Mouse (Mus musculus): ENCODE measurements around the gene Tbc1d5.

Gene Tbc1d5

DNA sequence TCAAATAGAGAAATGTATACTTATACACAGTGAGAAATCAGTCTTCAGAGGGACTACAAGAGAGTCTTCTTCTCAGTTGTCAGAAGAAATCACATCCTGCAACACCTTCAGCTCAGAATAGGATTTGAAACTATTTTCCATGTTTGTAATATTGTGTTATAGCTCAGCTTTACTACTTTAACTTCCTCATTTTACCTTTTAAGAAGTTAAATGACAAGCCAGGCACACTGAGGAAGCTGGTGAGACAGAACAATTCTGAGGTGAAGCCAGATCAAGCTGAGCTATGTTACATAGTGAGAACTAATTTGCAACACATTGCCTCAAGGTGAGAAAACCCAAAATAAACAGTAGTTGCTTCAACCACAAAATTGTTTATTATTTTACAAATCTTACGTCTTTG is 135.3 kb downstream of the Tbc1d5 start:
- no peak for DNase-seq

- DNase-seq = no peak
Measured at GRCm38 (mm10) chr17:51040861-51041260, 138.3 kb downstream of the Tbc1d5 start.

GRCm38 (mm10) chr17:51023227-51023626 is 155.9 kb downstream of the Tbc1d5 start:
- DNase-seq = no peak

DNA sequence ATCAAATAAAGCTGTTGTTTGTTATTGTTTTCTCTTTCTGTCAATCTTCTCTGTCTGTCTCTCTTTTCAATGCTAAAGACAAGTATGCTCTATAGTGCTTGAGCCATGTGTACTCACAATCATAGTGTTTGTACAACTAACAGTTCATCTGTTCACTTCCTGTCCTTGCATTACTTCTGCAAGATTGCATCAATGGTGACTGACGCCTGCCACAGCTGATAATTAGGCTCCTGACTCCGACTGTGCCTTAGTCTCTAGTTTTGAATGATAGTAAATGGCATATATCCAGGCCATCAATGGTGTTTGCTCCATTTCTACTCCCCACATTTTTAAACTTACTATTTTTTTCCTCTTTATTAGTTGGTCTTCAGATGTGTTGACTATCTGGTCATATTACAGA is 162.8 kb downstream of the Tbc1d5 start:
- DNase-seq = no peak

DNA sequence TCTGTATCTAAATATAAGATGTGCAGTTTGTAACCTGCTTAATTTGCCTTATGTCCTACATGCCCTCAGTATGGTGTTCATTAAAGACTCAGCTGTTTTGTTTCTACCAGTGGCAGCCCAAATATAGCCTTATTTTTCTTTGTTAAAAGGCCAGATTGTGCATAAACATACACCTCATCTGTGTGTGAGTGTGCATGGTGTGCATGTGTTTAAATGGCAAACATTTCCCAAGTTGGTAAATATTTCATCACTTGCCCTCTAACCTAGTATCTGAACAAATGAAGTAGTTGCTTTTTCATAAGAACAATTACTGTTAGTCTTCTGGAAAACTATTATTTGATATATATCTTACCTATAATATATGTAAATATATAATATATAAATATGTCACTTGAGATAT is 165.2 kb downstream of the Tbc1d5 start:
- no peak for DNase-seq

DNA sequence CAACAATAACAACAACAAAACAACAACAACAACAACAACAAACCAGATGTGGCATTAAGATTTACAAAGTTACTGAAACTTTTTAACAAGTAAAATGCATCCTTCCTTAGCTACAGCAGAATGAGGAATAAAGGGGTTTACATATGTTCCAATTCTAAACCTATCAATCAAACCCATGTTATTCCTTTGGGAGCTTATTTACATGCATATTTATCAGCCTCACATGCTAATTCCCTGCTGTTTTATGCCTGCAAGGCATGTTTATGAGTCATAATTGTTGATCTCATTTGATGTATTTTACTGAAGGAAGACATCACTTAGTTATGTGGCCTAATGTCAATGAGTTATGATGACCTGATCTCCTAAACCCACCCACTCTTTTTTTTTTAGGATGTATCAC is 176.0 kb downstream of the Tbc1d5 start:
- DNase-seq = no peak

GRCm38 (mm10) chr17:50998216-50998615 is 180.9 kb downstream of the Tbc1d5 start:
- no peak for DNase-seq

GRCm38 (mm10) chr17:50993294-50993993 is 185.7 kb downstream of the Tbc1d5 start:
- no peak for DNase-seq

DNA sequence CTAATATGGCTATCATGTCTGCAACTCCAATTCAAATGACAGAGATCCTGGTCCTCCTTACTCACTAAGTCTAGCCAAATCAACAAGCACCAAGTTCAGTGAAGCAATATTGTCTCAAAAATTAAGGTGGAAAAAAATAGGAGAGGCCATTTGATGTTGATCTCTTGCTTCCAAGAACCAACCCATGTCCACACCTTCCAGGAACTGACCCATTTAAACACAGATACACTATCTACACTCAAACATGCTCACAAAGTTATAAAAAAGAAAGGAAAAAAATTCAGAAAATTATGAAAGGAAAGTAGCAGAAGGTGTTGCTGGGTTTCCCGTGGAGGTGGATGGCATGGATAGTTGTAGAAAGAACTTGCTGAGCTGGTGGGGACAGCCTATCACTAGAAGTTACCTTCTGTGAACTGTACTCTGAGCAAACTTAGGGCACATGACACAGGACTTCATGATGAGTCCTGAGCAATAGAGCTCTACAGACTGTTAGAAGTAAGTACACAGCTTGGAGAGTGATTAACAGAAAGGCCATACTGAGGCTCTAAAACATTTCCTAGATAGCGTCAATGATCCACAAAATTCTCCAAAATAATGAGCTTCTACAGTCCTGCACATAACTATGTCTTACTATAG is 188.3 kb downstream of the Tbc1d5 start:
- no peak for DNase-seq

DNA sequence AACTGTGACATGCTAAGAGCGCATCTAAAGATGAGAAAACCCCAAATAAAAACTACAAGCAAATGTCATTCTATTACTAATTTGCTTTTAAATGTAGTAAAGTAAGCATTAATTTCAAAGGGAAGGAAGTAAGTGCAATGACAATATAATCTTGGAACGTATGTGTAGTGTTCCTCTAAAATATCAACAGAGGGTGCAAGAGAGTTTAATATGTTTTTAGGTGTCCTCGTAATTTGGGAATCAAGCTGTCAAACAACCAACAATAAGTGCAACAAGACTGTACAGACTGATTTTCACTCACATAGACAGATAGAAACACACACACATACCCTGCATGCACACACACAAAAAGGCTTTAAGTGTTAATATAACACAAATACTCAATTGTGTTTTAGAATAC is 191.2 kb downstream of the Tbc1d5 start:
- DNase-seq = no peak

GRCm38 (mm10) chr17:50981933-50982332 is 197.2 kb downstream of the Tbc1d5 start:
- no peak for DNase-seq

- DNase-seq = no peak
Measured at GRCm38 (mm10) chr17:50972142-50972541, 207.0 kb downstream of the Tbc1d5 start.

- no peak for DNase-seq
Measured at GRCm38 (mm10) chr17:50966147-50966546, 213.0 kb downstream of the Tbc1d5 start.

GRCm38 (mm10) chr17:50954313-50954712 is 224.8 kb downstream of the Tbc1d5 start:
- DNase-seq = no peak

GRCm38 (mm10) chr17:50922308-50922707 is 256.8 kb downstream of the Tbc1d5 start:
- no peak for DNase-seq

- no peak for DNase-seq
Measured at GRCm38 (mm10) chr17:50915216-50915615, 263.9 kb downstream of the Tbc1d5 start.

- no peak for DNase-seq
Measured at GRCm38 (mm10) chr17:50908568-50909335, 270.4 kb downstream of the Tbc1d5 start.

DNA sequence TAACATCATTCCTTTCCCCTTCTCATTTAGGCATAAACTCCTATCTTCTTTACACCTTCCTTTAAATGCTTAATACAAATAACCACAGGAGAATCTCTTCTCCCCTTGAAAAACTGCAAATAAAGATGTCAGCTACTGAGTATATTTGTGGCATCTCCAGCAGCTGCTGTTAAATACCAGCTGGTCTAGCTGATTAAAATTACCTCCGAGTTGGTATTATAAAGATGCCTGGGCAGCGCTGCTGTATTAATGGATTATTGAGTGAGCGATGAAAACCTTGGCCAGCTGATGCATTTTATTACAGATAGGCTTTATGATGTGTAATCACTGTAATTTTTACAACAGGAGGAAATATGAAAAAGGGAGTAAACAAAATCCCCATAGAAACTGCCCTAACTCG is 271.0 kb downstream of the Tbc1d5 start:
- no peak for DNase-seq

DNA sequence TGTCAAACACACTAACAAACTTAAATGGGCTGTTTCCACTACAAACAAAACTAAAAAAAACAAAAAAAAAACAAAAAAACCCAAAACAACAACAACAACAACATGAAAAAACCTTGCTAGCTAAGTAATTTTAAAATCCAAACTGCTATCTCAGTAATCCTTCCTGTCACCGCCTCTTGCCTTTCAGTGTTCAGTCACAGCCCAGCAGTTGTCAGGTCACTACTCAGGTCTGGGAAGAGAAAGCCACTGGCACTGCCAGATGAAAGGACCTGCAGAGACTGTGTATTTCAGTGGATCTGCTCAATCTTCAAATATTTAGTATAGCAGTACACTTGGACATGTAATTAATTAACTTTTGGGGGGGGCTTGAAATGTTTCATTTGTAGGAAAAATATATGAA is 272.5 kb downstream of the Tbc1d5 start:
- DNase-seq = no peak

- no peak for DNase-seq
Measured at GRCm38 (mm10) chr17:50904463-50904862, 274.7 kb downstream of the Tbc1d5 start.

GRCm38 (mm10) chr17:50897867-50898266 is 281.3 kb downstream of the Tbc1d5 start:
- DNase-seq = no peak

DNA sequence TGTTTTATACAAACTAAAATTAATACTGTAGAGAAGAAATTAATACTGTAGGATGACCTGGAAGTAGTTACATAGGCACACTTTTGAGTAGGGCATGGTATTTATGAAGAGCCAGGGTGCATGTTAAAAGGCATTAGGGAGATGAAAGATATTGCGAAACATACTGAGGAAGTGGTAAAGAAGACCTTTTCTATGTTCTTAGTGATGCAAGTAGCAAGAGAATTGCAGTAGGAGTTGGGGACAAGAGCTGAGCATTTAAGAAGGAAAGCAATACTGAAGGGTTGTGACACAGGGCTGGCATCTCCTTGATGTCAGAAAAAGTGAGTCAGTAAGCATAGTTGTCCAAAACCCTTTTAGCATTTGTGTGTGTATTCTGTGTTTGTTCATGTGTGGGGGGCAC is 289.7 kb downstream of the Tbc1d5 start:
- no peak for DNase-seq

GRCm38 (mm10) chr17:50879910-50880309 is 299.2 kb downstream of the Tbc1d5 start:
- DNase-seq = no peak

DNA sequence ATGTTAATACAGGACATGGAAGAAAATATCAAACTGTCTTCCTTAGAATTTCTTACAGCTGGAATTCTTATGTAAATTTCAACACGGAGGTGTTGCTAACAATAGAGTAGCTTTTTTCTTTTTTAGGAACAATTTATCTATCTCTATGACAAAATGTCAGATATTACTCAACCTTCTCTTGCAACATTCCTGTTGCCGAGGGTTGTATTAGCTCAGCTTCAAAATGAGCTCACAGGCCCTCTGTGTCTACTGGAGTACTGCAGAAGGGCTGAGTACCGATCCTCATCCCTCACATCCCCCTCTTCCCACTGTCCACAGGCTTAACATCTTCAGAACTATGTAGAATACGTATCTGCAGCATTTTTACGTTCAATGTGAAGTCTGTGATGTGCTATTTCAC is 302.7 kb downstream of the Tbc1d5 start:
- no peak for DNase-seq

All from cerebellum, postnatal 25 days (tissue).